Mouse (Mus musculus) midbrain, postnatal 0 days (tissue): ENCODE measurements at regions not wholly inside any gene's neighbourhood (a gene's known extent, or its start where the extent isn't known, plus 50 kb on each side); places are given as distances from the start of the nearest gene placed in this dataset.

Source experiments
- ATAC-seq: fragments of 200-750 bp; cut with Nextera tagmentation; 2 replicates; pipeline ENCODE4 v1.8.0; 2017; ENCODE audit warnings: moderate number of reproducible peaks, mild to moderate bottlenecking, moderate TSS enrichment, moderate library complexity; ENCODE audit not compliant: low FRiP score
- DNase-seq: peaks from one replicate; pipeline ENCODE4 v3.0.0-alpha.2; 2015; ENCODE audit warnings: low spot score
- H3K27ac ChIP-seq: fragments of 300-500 bp; sonication (generic); 2 replicates; pipeline ENCODE4 v1.5.1; 2014; ENCODE audit warnings: low read depth, mild to moderate bottlenecking, low read length, mixed read lengths
- H3K27me3 ChIP-seq: fragments of 300-500 bp; sonication (generic); 2 replicates; pipeline ENCODE4 v1.6.1; 2014; ENCODE audit warnings: low read length, control low read depth, mixed read lengths; ENCODE audit not compliant: insufficient read depth
- H3K36me3 ChIP-seq: fragments of 300-500 bp; sonication (generic); 2 replicates; pipeline ENCODE4 v1.6.1; 2014; ENCODE audit warnings: low read length, control low read depth, mixed read lengths; ENCODE audit not compliant: insufficient read depth
- H3K4me1 ChIP-seq: fragments of 300-500 bp; sonication (generic); 2 replicates; pipeline ENCODE4 v1.6.1; 2014; ENCODE audit warnings: mild to moderate bottlenecking, control low read depth, antibody characterized with exemption, low read length, mixed read lengths; ENCODE audit not compliant: insufficient read depth
- H3K4me2 ChIP-seq: fragments of 300-500 bp; sonication (generic); 2 replicates; pipeline ENCODE4 v1.6.1; 2014; ENCODE audit warnings: low read depth, mild to moderate bottlenecking, low read length, mixed read lengths; ENCODE audit not compliant: poor library complexity, severe bottlenecking
- H3K4me3 ChIP-seq: fragments of 300-500 bp; sonication (generic); 2 replicates; pipeline ENCODE4 v1.5.1; 2014; ENCODE audit warnings: low read depth, mild to moderate bottlenecking, low read length, moderate library complexity
- H3K9ac ChIP-seq: fragments of 300-500 bp; sonication (generic); replicated peaks from 2 replicates; pipeline ENCODE4 v1.6.1; 2014; ENCODE audit warnings: mild to moderate bottlenecking, low read length, moderate library complexity, mixed read lengths; ENCODE audit not compliant: poor library complexity, severe bottlenecking
- H3K9me3 ChIP-seq: fragments of 300-500 bp; sonication (generic); 2 replicates; pipeline ENCODE4 v1.6.1; 2016; ENCODE audit warnings: low read length, control low read depth
- CTCF ChIP-seq: IDR thresholded peaks from 2 replicates; pipeline ENCODE4 v1.5.1; 2016; ENCODE audit warnings: antibody characterized with exemption, mild to moderate bottlenecking
- WGBS: fragments of 180-500 bp; shearing (Covaris S2); extraction: QIAGEN DNeasy Blood & Tissue Kit; methylation state at CpG from one replicate; pipeline ENCODE4 v1.1.7; 2014; 5-methylcytosine and 5-hydroxymethylcytosine counted together

- H3K4me1 ChIP-seq = no peaks in the 10 kb centered on the region
- H3K9ac ChIP-seq = no peak overlapping the region
- H3K9me3 ChIP-seq = no peaks in the 10 kb centered on the region
- H3K27ac ChIP-seq = no peak overlapping the region
- no peak for TF ChIP-seq CTCF
- WGBS = 90% methylated on average over 14 of the region's 14 CpGs
- no peak for DNase-seq
- no peaks in the 10 kb centered on the region for H3K36me3 ChIP-seq
- H3K27me3 ChIP-seq = no peaks in the 10 kb centered on the region
- no peak for ATAC-seq
- no peak overlapping the region for H3K4me3 ChIP-seq
- no peak overlapping the region for H3K4me2 ChIP-seq
These were observed 200.8 kb downstream of the Cyp26b1 start for GRCm38 (mm10) chr6:84392752-84393511.

- H3K9ac ChIP-seq = no peak overlapping the region
- H3K36me3 ChIP-seq = no peaks in the 10 kb centered on the region
- H3K4me3 ChIP-seq = no peak overlapping the region
- no peak for DNase-seq
- no peak for ATAC-seq
- H3K4me2 ChIP-seq = no peak overlapping the region
- H3K4me1 ChIP-seq = no peaks in the 10 kb centered on the region
- H3K9me3 ChIP-seq = no peaks in the 10 kb centered on the region
- no peaks in the 10 kb centered on the region for H3K27me3 ChIP-seq
- 97% methylated on average over 3 of the region's 3 CpGs for WGBS
- no peak for TF ChIP-seq CTCF
- H3K27ac ChIP-seq = no peak overlapping the region
These were observed 202.7 kb downstream of the Cyp26b1 start for GRCm38 (mm10) chr6:84391016-84391415.

GRCm38 (mm10) chr6:84385696-84386095 lies 208.0 kb downstream of the Cyp26b1 start:
- Histone ChIP-seq H3K27ac (no peak overlapping the region), H3K4me3 (no peak overlapping the region), H3K27me3 (no peaks in the 10 kb centered on the region), H3K4me1 (no peaks in the 10 kb centered on the region), H3K9me3 (no peaks in the 10 kb centered on the region), H3K9ac (no peak overlapping the region), H3K36me3 (no peaks in the 10 kb centered on the region), H3K4me2 (no peak overlapping the region)
- DNase-seq (no peak), ATAC-seq (no peak)
- no peak for TF ChIP-seq CTCF
- 64% methylated on average over 10 of the region's 10 CpGs for WGBS

- no peak overlapping the region for H3K4me3 ChIP-seq
- TF ChIP-seq CTCF = no peak
- H3K36me3 ChIP-seq = no peaks in the 10 kb centered on the region
- ATAC-seq (no peak), DNase-seq (no peak)
- H3K27me3 ChIP-seq = no peaks in the 10 kb centered on the region
- H3K9me3 ChIP-seq = no peaks in the 10 kb centered on the region
- H3K9ac ChIP-seq = no peak overlapping the region
- 90% methylated on average over 3 of the region's 3 CpGs for WGBS
- H3K4me1 ChIP-seq = no peaks in the 10 kb centered on the region
- H3K27ac ChIP-seq = no peak overlapping the region
- no peak overlapping the region for H3K4me2 ChIP-seq
These were observed 210.0 kb downstream of the Cyp26b1 start for GRCm38 (mm10) chr6:84383718-84384117.

GRCm38 (mm10) chr6:84383141-84383540 lies 210.6 kb downstream of the Cyp26b1 start:
- WGBS = 86% methylated on average over 3 of the region's 3 CpGs
- DNase-seq = no peak
- H3K9me3 ChIP-seq = no peaks in the 10 kb centered on the region
- TF ChIP-seq CTCF = no peak
- H3K27ac ChIP-seq = no peak overlapping the region
- H3K27me3 ChIP-seq = no peaks in the 10 kb centered on the region
- H3K4me3 ChIP-seq = no peak overlapping the region
- H3K36me3 ChIP-seq = no peaks in the 10 kb centered on the region
- H3K4me1 ChIP-seq = no peaks in the 10 kb centered on the region
- ATAC-seq = no peak
- H3K9ac ChIP-seq = no peak overlapping the region
- no peak overlapping the region for H3K4me2 ChIP-seq

GRCm38 (mm10) chr6:84381571-84381970 lies 212.1 kb downstream of the Cyp26b1 start:
- Histone ChIP-seq H3K27ac (no peak overlapping the region), H3K4me1 (no peaks in the 10 kb centered on the region), H3K36me3 (no peaks in the 10 kb centered on the region), H3K27me3 (no peaks in the 10 kb centered on the region), H3K9me3 (no peaks in the 10 kb centered on the region), H3K4me3 (no peak overlapping the region), H3K4me2 (no peak overlapping the region), H3K9ac (no peak overlapping the region)
- ATAC-seq (no peak), DNase-seq (no peak)
- WGBS = 91% methylated on average over 10 of the region's 10 CpGs
- no peak for TF ChIP-seq CTCF
